Mouse (Mus musculus) lung, postnatal 0 days (tissue): ENCODE results near the gene Camk1g.

Source experiments
- CTCF ChIP-seq: IDR thresholded peaks from 2 replicates; pipeline ENCODE4 v1.5.1; 2016; ENCODE audit warnings: antibody characterized with exemption, mild to moderate bottlenecking
- EP300 ChIP-seq: IDR thresholded peaks from 2 replicates; pipeline ENCODE4 v1.6.1; 2016; ENCODE audit warnings: antibody characterized with exemption, mild to moderate bottlenecking, control low read depth

- no peak for TF ChIP-seq CTCF
- no peak for TF ChIP-seq EP300
Observed at GRCm38 (mm10) chr1:193332018-193332417, 38.1 kb downstream of the Camk1g start.
